Mouse (Mus musculus) adrenal gland, adult 18-20 months (tissue): ENCODE data around the gene Mri1. TPM values are rescaled to one million over a fixed set of nuclear protein-coding genes. Genes with fewer than 3 reads are reported as not detected.

Experiments used
- DNase-seq, 2 experiments: peaks; one replicate each; pipeline ENCODE4 v3.0.0; 2021 to 2022; ENCODE audit warnings: low spot score in 2 of 2
- microRNA-seq, 2 experiments: library from miRNA; unstranded; fragments of <30 nt; microRNA quantifications; one replicate each; pipeline ENCODE4 v1.2.0; 2021; ENCODE audit warnings: borderline number of aligned reads in 2 of 2
- total RNA-seq, 2 experiments: library from RNA; stranded (reverse); gene quantifications; 1 replicate in 1 of 2; 2 replicates in 1 of 2; pipeline ENCODE4 v1.2.3; 2021

The Mri1 gene
- total RNA-seq, 2 experiments from 2014 or later, result 26.2 to 33.4 TPM

DNA sequence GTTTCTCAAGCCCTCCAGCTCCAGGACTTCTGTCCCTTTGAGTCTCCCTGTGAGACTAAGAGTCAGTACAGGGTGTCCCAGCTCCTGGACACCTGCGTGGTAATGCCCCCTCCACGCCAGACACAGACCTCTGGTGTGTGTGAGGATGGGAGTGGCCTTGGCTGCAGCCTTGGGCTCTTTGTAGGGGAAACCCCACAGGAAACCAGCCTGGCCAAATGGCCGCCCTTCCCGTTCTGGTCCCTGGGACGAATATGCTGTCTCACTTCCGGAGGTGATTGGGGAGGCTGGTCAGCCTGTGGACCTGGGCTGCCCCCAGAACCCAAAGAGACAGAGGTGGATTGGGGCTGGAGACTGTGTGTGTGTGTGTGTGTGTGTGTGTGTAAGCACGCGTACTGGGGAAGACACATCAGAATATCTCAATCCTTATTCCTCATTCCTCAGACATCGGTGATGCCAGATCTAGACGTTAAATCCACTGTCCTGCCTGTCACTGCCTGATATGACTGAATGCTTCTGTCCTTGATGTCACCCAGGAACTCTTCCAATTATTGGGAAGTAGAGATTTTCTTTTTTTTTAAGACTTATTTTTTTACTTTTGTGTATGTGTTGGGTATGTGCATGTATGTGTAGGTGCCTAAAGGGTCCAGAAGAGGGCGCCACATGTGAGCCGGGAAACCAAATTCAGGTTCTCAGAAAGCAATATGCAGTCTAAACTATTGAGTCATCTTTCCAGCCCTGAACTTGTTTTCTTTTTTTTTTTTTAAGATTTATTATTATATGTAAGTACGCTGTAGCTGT, 53.0 kb downstream of the Mri1 start:
- DNase-seq, result peak; percentile 68 to 70

DNA sequence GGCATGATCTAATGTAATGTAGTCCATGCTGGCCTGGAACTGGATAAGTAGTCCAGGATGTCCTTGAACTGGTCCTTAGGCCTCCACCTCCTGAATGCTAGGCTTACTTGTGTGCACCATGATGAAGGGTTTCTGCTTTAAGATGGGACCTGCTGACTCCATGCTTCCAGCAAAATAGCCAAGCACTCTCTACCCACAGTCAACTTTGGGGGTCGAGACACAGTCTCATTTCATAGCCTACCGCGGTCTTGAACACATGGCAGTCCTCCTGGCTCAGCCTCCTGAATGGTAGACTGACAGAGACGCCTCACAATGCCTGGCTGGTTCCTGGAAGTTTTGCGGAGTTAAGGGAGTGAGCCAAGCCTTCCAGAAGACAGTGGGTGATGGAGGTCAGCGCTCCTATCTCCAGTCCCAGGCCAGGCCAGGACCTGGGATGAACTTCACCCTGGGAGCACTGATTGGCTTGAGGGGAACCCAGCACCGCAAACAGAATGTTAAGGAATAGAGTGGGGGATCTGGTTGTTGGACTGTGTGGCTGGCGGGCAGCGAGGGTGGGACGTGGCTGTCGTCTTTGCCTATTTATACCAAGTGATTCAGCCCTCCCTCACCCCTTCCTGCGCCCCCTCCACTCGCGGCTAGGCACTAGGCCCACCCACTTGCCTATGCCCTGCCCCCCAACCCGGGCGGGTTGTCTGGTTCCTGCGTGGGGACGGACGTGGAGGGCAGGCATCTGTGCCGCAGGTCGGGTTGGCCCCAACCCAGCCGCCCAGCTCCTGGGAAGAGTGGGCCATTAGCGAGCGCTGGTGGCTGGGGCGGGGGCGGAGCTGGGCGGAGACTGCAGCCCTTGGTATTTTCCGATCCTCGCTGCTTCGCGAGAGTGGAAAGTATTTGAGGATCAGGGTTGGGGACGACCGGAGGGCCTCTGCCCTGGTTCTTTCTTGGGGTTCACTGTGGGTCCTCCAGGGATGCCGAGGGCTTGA, 53.9 kb downstream of the Mri1 start:
- DNase-seq, result peak; percentile 85 to 88

DNA sequence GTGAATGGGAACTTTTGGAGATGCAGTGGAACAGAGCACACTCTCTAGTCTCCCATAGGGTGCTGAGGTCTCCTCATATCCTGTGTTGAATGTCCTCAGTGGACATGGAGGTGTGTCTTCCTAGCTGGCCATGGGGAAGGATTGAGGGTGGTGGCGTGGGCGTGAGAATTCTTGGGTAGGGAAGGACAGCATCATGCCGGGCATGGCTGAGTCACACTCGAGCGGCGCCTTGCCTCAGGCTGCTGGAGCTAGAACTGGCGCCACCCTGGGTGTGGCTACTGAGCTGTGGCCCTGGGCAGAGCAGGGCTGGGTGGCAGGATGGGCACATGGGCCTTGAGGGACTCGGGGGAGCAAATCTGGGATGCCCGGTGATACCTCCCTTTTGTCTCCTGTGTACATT, 54.7 kb downstream of the Mri1 start:
- DNase-seq, result peak; percentile 76 to 77

DNA sequence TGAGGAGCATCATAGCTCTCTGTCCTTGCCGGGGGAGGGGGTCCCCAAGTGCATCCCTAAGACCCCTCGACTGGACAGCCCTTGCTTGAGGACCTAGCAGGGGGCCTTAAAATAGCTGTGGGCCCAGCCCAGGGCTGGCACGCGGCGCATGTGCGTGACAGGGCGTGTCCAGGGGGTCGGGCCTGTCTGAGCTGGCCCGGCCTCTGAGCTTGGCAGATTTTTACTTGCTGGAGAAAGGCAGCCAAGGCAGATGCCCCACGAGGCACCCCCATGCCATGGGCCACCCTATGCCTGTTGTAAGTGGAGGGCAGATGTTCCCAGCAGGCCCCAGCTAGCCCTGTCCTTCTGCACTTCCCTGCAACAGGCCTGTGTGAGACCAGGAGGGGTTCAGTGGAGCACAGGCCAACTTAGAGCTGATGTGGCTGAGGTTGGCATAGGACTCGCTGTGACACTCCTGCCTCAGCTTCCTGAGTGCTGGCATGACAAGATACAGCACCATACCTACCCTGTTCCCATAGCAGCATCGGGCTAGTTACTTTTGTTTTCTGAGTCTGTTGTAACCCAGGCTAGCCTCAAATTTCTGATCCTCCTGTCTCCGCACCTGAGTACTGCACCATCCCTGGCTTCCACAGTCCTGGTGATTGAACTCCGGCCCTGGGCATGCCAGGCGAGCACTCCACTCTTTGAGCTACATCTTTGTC, 55.4 kb downstream of the Mri1 start:
- DNase-seq, result peak; percentile 87 to 88

DNA sequence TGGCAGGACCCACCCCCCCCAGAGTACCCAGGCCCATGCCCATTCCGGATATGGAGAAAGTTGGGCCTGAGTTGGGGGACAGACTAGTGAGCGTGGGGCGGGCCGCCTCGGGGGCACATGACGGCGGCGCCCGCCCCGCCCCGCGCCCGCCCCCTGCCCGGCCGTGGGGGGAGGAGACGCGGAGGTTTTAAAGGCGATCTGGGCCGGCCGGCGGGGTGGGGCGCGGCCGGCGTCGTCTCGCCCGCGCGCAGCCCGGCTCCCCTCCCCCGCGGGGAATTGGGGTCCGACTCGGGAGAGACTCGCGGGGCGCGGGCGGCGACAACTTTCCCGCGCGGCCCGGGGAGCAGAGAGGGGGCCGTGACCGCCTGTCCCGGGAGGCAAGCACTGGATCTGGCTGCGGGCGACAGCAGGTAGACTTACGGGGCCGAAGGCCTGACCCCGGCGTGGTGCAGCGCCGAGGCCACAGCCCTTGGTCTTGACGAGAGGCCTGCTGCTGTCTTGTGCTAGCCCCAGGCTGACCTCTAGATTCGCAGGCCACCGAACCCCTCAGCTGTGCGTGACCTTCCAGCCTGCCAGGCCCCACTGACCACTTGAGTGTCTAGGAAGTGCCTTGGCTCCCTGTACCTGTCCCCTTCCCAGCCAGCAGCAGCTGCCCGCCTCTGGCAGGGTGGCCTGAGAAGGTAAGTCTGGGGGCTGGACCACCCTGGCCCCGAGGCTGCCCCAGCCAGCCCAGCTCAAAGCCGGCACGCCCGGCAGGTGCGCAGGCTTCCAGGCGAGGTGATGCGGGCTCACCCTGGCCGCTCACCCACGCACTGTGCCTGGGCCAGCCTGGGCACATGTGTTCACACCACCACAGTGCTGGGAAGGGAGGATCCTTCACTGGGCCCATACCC, 56.2 kb downstream of the Mri1 start:
- peak; percentile 91 to 93 for DNase-seq

DNA sequence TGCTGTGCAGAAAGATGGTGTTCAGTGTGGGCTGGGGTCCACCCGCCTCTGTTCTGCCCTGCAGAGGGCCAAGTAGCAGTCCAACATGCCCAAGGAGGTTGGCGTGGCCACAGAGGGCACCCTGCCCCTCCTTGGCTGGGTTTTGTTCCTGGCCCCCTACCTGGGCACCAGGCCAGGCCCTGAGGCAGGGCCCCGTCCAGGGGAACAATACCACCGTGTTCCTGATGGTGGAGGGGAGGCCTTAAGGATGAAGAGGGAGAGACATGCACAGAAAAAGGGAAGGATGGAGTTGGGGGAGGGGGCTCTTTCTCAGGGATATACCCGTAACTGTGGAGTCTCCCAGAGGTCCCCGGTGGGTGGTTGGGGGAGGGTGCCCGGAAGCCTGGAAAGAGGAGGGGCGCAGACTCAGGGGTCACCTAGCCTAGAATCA, 57.0 kb downstream of the Mri1 start:
- no peak for DNase-seq

Small RNA genes within 50 kb of the gene (microRNA-seq; reads per million reads assigned to microRNA genes)
- gene Mir23a, result 28,339 to 48,415 reads per million in 2 experiments
- gene Mir24-2, result 0 reads per million in 2 experiments
- gene Mir27a, result 1,299 to 1,341 reads per million in 2 experiments
- 0 reads per million in 2 experiments for gene Mir3074-2

Other genes starting within 250 kb of the Mri1 start
- not detected for gene 2210011C24Rik, start 245.2 kb downstream of the Mri1 start, total RNA-seq
- gene Palm3, start 235.9 kb downstream of the Mri1 start, total RNA-seq, result under 1 TPM; 0.33 to 0.38 TPM
- 1 to 10 TPM; 1.7 to 1.9 TPM for gene Il27ra, start 214.7 kb downstream of the Mri1 start, total RNA-seq
- gene Rln3, start 212.3 kb downstream of the Mri1 start, total RNA-seq, result not detected
- gene Gm10643, start 192.2 kb downstream of the Mri1 start, total RNA-seq, result 1 to 10 TPM; 2.5 to 2.6 TPM
- 10 to 100 TPM; 17.1 to 20.3 TPM for gene Rfx1, start 190.5 kb downstream of the Mri1 start, total RNA-seq
- gene Dcaf15, start 152.6 kb downstream of the Mri1 start, total RNA-seq, result 10 to 100 TPM; 13.2 to 16.1 TPM
- gene Podnl1, start 131.3 kb downstream of the Mri1 start, total RNA-seq, result under 1 TPM; 0.33 to 0.35 TPM
- 10 to 100 TPM; 26.5 to 30.5 TPM for gene Cc2d1a, start 109.4 kb downstream of the Mri1 start, total RNA-seq
- under 1 TPM in 1 of 2 experiments, not detected in 1; 0.38 TPM for gene 4930432K21Rik, start 109.3 kb downstream of the Mri1 start, total RNA-seq
- under 1 TPM in 1 of 2 experiments, not detected in 1; 0.61 TPM for gene Nanos3, start 72.1 kb downstream of the Mri1 start, total RNA-seq
- gene Zswim4, start 20.3 kb downstream of the Mri1 start, total RNA-seq, result 10 to 100 TPM; 36.4 to 56.0 TPM
- 100 to 1,000 TPM; 292 to 304 TPM for gene D8Ertd738e, start 7.6 kb downstream of the Mri1 start, total RNA-seq
- gene Ccdc130, start 13.1 kb upstream of the Mri1 start, total RNA-seq, result 10 to 100 TPM; 18.7 to 19.4 TPM
- gene Cacna1a, start 131.1 kb upstream of the Mri1 start, total RNA-seq, result 1 to 10 TPM; 3.9 to 9.6 TPM